Mouse (Mus musculus): ENCODE results near the gene Sec14l3.

DNA sequence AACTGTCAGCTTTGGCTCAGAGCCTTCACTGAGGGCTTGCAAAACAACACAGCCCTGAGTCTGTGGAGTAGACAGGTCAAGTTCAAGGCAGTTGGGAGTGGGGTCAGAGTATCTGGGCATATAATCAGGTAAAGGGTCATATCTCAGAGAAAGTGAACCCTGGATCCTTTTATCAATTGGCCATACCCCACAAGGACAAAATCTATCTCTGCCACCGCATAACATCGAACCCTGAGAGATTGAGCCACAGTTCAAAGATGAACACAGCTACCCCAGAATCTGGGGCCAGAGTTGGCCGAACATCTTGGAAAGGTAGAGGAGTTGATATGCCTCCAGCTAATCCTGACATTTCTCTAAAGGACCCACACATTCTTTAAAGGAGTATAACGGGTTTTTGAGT lies 47.4 kb downstream of the Sec14l3 start:
- no peak for TF ChIP-seq MAFK (IDR thresholded peaks at IDR 0.05; ENCODE audit: insufficient read depth, low read depth, low read length)
- no peak for TF ChIP-seq HCFC1 (IDR thresholded peaks at IDR 0.05; ENCODE audit: borderline replicate concordance, insufficient read depth, low read length)
- TF ChIP-seq CHD2 (IDR thresholded peaks at IDR 0.05; ENCODE audit: low read depth, low read length), result no peak

Data from ES-E14 (cell line).